Mouse (Mus musculus) liver, embryonic 11.5 days (tissue): Measurements from ENCODE around the gene Fndc5. TPM values are rescaled to one million over a fixed set of nuclear protein-coding genes. Genes with fewer than 3 reads are reported as not detected.

ENCODE experiments used
- ATAC-seq: fragments of 200-750 bp; cut with Nextera tagmentation; replicated peaks from 2 replicates; pipeline ENCODE4 v1.8.0; 2017; ENCODE audit warnings: moderate number of reproducible peaks, mild to moderate bottlenecking, moderate TSS enrichment, moderate library complexity; ENCODE audit not compliant: low FRiP score
- DNase-seq: peaks from one replicate; pipeline ENCODE4 v3.0.0-alpha.2; 2017; ENCODE audit warnings: low spot score
- H3K27ac ChIP-seq: fragments of 300-500 bp; sonication (generic); 2 replicates; pipeline ENCODE4 v1.5.1; 2014; ENCODE audit warnings: mild to moderate bottlenecking, low read depth, low read length, control low read depth
- H3K27me3 ChIP-seq: fragments of 300-500 bp; sonication (generic); replicated peaks from 2 replicates; pipeline ENCODE4 v1.6.1; 2014; ENCODE audit warnings: low read length, mixed read lengths; ENCODE audit not compliant: control insufficient read depth, insufficient read depth
- H3K36me3 ChIP-seq: fragments of 300-500 bp; sonication (generic); 2 replicates; pipeline ENCODE4 v1.6.1; 2014; ENCODE audit warnings: mild to moderate bottlenecking, low read length, moderate library complexity, mixed read lengths; ENCODE audit not compliant: control insufficient read depth, insufficient read depth
- H3K4me1 ChIP-seq: fragments of 300-500 bp; sonication (generic); replicated peaks from 2 replicates; pipeline ENCODE4 v1.6.1; 2014; ENCODE audit warnings: low read length, mixed read lengths; ENCODE audit not compliant: control insufficient read depth, insufficient read depth
- H3K4me2 ChIP-seq: fragments of 300-500 bp; sonication (generic); 2 replicates; pipeline ENCODE4 v1.6.1; 2014; ENCODE audit warnings: mild to moderate bottlenecking, control low read depth, moderate library complexity
- H3K4me3 ChIP-seq: fragments of 300-500 bp; sonication (generic); 2 replicates; pipeline ENCODE4 v1.5.1; 2014; ENCODE audit warnings: low read depth, low read length, control low read depth
- H3K9ac ChIP-seq: fragments of 300-500 bp; sonication (generic); 2 replicates; pipeline ENCODE4 v1.6.1; 2014; ENCODE audit warnings: low read depth, low read length, control low read depth
- H3K9me3 ChIP-seq: fragments of 300-500 bp; sonication (generic); 2 replicates; pipeline ENCODE4 v1.6.1; 2016; ENCODE audit warnings: low read length, inconsistent platforms, mixed read lengths; ENCODE audit not compliant: control insufficient read depth
- WGBS: fragments of 180-500 bp; shearing (Covaris S2); extraction: QIAGEN DNeasy Blood & Tissue Kit; methylation state at CpG from one replicate; pipeline ENCODE4 v1.1.7; 2014; 5-methylcytosine and 5-hydroxymethylcytosine counted together
- polyA plus RNA-seq: library from polyadenylated mRNA; unstranded; fragments of >200 nt; fragmentation: Nextera tagmentation; extraction: Ambion mirVana; gene quantifications from 2 replicates; pipeline ENCODE4 v1.2.1, GENCODE M21; 2014

Fndc5 gene
- polyA plus RNA-seq, 1 experiment from 2014 or later: 1.8 TPM

- H3K4me3 ChIP-seq: no peak overlapping the region
- H3K4me2 ChIP-seq: no peak overlapping the region
- DNase-seq (no peak), ATAC-seq (no peak)
- 84% methylated on average over 7 of the region's 7 CpGs for WGBS
- peaks cover 40% of the 10 kb centered on the region for H3K27me3 ChIP-seq
- no peaks in the 10 kb centered on the region for H3K36me3 ChIP-seq
- H3K27ac ChIP-seq: no peak overlapping the region
- no peaks in the 10 kb centered on the region for H3K9me3 ChIP-seq
- peaks cover 3% of the 10 kb centered on the region for H3K4me1 ChIP-seq
- no peak overlapping the region for H3K9ac ChIP-seq
Observed at GRCm38 (mm10) chr4:129108624-129109023, 28.2 kb upstream of the Fndc5 start.

- WGBS: 78% methylated on average over 6 of the region's 6 CpGs
- no peaks in the 10 kb centered on the region; the same call in 1 of the 2 replicates for H3K4me1 ChIP-seq
- no peak overlapping the region for H3K4me3 ChIP-seq
- no peaks in the 10 kb centered on the region for H3K9me3 ChIP-seq
- ATAC-seq: no peak
- H3K27ac ChIP-seq: no peak overlapping the region
- peaks cover 18% of the 10 kb centered on the region for H3K27me3 ChIP-seq
- DNase-seq: no peak
- H3K4me2 ChIP-seq: no peak overlapping the region
- no peaks in the 10 kb centered on the region for H3K36me3 ChIP-seq
- no peak overlapping the region for H3K9ac ChIP-seq
Observed at GRCm38 (mm10) chr4:129110804-129111203, 26.0 kb upstream of the Fndc5 start.

- Histone ChIP-seq H3K9me3 (no peaks in the 10 kb centered on the region), H3K4me3 (no peak overlapping the region), H3K27me3 (peaks cover 13% of the 10 kb centered on the region), H3K36me3 (no peaks in the 10 kb centered on the region), H3K4me2 (no peak overlapping the region), H3K4me1 (no peaks in the 10 kb centered on the region; the same call in 1 of the 2 replicates), H3K9ac (no peak overlapping the region), H3K27ac (no peak overlapping the region)
- ATAC-seq (no peak), DNase-seq (no peak)
- 55% methylated on average over 11 of the region's 11 CpGs for WGBS
Observed at GRCm38 (mm10) chr4:129111350-129111749, 25.4 kb upstream of the Fndc5 start.

- ATAC-seq: no peak; the same call in 1 of the 2 replicates
- DNase-seq: no peak
- Histone ChIP-seq H3K27me3 (peaks cover 8% of the 10 kb centered on the region), H3K4me3 (no peak overlapping the region), H3K36me3 (no peaks in the 10 kb centered on the region), H3K9ac (no peak overlapping the region), H3K9me3 (no peaks in the 10 kb centered on the region), H3K4me1 (no peaks in the 10 kb centered on the region; the same call in 1 of the 2 replicates), H3K4me2 (no peak overlapping the region), H3K27ac (no peak overlapping the region)
- 59% methylated on average over 12 of the region's 13 CpGs for WGBS
Observed at GRCm38 (mm10) chr4:129112231-129112630, 24.6 kb upstream of the Fndc5 start.

- no peaks in the 10 kb centered on the region for H3K9me3 ChIP-seq
- ATAC-seq: peak; percentile 73
- DNase-seq: peak; percentile 77
- WGBS: 32% methylated on average over 28 of the region's 28 CpGs
- peaks cover under 1% of the 10 kb centered on the region for H3K27me3 ChIP-seq
- H3K36me3 ChIP-seq: no peaks in the 10 kb centered on the region
- no peak overlapping the region for H3K4me2 ChIP-seq
- no peak overlapping the region for H3K4me3 ChIP-seq
- H3K4me1 ChIP-seq: no peaks in the 10 kb centered on the region; the same call in 1 of the 2 replicates
- no peak overlapping the region for H3K27ac ChIP-seq
- no peak overlapping the region for H3K9ac ChIP-seq
Observed at GRCm38 (mm10) chr4:129113083-129113988, 23.5 kb upstream of the Fndc5 start.

- no peak overlapping the region for H3K27ac ChIP-seq
- H3K27me3 ChIP-seq: peaks cover 24% of the 10 kb centered on the region
- H3K9me3 ChIP-seq: no peaks in the 10 kb centered on the region
- no peak overlapping the region for H3K9ac ChIP-seq
- no peak overlapping the region for H3K4me3 ChIP-seq
- DNase-seq: no peak
- no peaks in the 10 kb centered on the region for H3K36me3 ChIP-seq
- H3K4me1 ChIP-seq: peaks cover 7% of the 10 kb centered on the region; the same call in 1 of the 2 replicates
- ATAC-seq: no peak
- no peak overlapping the region for H3K4me2 ChIP-seq
- 92% methylated on average over 8 of the region's 8 CpGs for WGBS
Observed at GRCm38 (mm10) chr4:129116703-129117102, 20.1 kb upstream of the Fndc5 start.

- no peak overlapping the region for H3K9ac ChIP-seq
- no peak overlapping the region for H3K4me3 ChIP-seq
- H3K4me1 ChIP-seq: peaks cover 7% of the 10 kb centered on the region; the same call in 1 of the 2 replicates
- H3K27ac ChIP-seq: no peak overlapping the region
- no peak overlapping the region for H3K4me2 ChIP-seq
- DNase-seq (no peak), ATAC-seq (no peak)
- no peaks in the 10 kb centered on the region for H3K9me3 ChIP-seq
- peaks cover 34% of the 10 kb centered on the region for H3K27me3 ChIP-seq
- no peaks in the 10 kb centered on the region for H3K36me3 ChIP-seq
- 80% methylated on average over 14 of the region's 14 CpGs for whole genome bisulfite sequencing
Observed at GRCm38 (mm10) chr4:129117720-129118510, 18.9 kb upstream of the Fndc5 start.

GRCm38 (mm10) chr4:129119708-129120107 is 17.1 kb upstream of the Fndc5 start:
- Histone ChIP-seq H3K27me3 (peaks cover 42% of the 10 kb centered on the region), H3K9ac (no peak overlapping the region), H3K9me3 (no peaks in the 10 kb centered on the region), H3K36me3 (no peaks in the 10 kb centered on the region), H3K4me2 (no peak overlapping the region), H3K4me1 (peaks cover 7% of the 10 kb centered on the region), H3K27ac (no peak overlapping the region), H3K4me3 (no peak overlapping the region)
- 70% methylated on average over 10 of the region's 10 CpGs for WGBS
- ATAC-seq (no peak), DNase-seq (no peak)
